Comparison of ENCODE assay signal across 11 mouse cellular contexts in the genomic region with DNA sequence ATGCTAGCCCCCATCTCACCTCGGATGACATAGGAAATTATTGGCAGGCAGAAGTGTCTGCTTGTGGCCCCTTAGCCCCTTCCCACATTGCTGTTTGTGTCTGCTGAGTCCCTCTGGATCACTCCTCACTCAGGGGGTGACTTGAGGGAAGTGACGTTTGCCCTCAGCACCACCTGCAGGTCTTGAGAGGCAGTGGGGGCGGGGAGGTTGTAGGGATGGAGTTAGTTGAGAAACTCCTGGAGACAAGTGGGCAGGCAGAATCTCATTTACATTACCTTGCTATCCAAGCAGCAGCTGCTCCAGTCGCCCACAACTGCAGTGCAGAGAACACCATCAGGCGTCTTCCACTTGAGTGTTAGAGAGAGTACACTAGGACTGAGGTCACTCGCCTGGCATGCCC. TPM values are rescaled to one million over a fixed set of nuclear protein-coding genes. Genes with fewer than 3 reads are reported as not detected.
DNase-seq lines count a peak whose midpoint lies in the region; ATAC-seq and TF ChIP-seq lines count a peak whose summit lies in the region.
"Had no signal": no experiment of that assay in that cellular context is flagged by ENCODE, and none has a peak within 500 bp of the region (broad histone marks: within the 10 kb centered on the region; RNA-seq: fewer than 3 reads in every experiment).

No protein-coding gene starts in this region.

- H3K9me3 ChIP-seq in intestine, postnatal 0 days (ENCODE audit: control insufficient read depth): no peaks in the 10 kb centered on the region
- no peaks in the 10 kb centered on the region for H3K9me3 ChIP-seq in intestine, embryonic 16.5 days (ENCODE audit: control insufficient read depth, low read length)
- H3K9me3 ChIP-seq: hindbrain, embryonic 15.5 days had no signal

- peak overlapping the region; percentile 94; the same call in 1 of the 2 replicates for H3K4me2 ChIP-seq in intestine, postnatal 0 days (replicated peaks; ENCODE audit: low read depth)
- no peak overlapping the region for H3K4me2 ChIP-seq in intestine, embryonic 16.5 days (ENCODE audit: low read depth, low read length)

- no peak overlapping the region for H3K9ac ChIP-seq in intestine, postnatal 0 days (ENCODE audit: low read depth, low read length)
- H3K9ac ChIP-seq in intestine, embryonic 16.5 days (ENCODE audit: low read depth, low read length): no peak overlapping the region
- H3K9ac ChIP-seq: hindbrain, embryonic 15.5 days had no signal

- peak; percentile 11; the same call in 1 of the 2 replicates for TF ChIP-seq CTCF in intestine, postnatal 0 days (IDR thresholded peaks at IDR 0.05; ENCODE audit: low read depth)

- ATAC-seq in intestine, postnatal 0 days: no peak
- no peak for ATAC-seq in intestine, embryonic 16.5 days

- H3K4me1 ChIP-seq in intestine, postnatal 0 days (replicated peaks; ENCODE audit: control insufficient read depth, insufficient read depth, low read length): peaks cover 16% of the 10 kb centered on the region; the same call in 1 of the 2 replicates
- H3K4me1 ChIP-seq in intestine, embryonic 16.5 days (ENCODE audit: control insufficient read depth, insufficient read depth, low read length): peaks cover 17% of the 10 kb centered on the region

- 52% methylated on average over 6 of the region's 6 CpGs for WGBS in intestine, postnatal 0 days
- 44% methylated on average over 6 of the region's 6 CpGs for WGBS in intestine, embryonic 16.5 days

- H3K4me3 ChIP-seq in intestine, postnatal 0 days (ENCODE audit: low read depth, low read length): no peak overlapping the region
- H3K4me3 ChIP-seq in intestine, embryonic 16.5 days (ENCODE audit: low read length): no peak overlapping the region
- H3K4me3 ChIP-seq: hindbrain, embryonic 15.5 days had no signal

- DNase-seq in ES-CJ7 (ENCODE audit: low read depth, low spot score) (peak; percentile 88), adipocyte (ENCODE audit: low spot score) (no peak)
- peak; percentile 45 for DNase-seq in brain, adult 2 months (ENCODE audit: low read depth, low spot score)
- peak; percentile 60 to 73 for DNase-seq in thymus, adult 18-20 months
- no peak for DNase-seq in layer of hippocampus, postnatal 14 days (ENCODE audit: low spot score in 2 of 2)
- DNase-seq: gastrocnemius, postnatal 36 days; kidney, postnatal 14 days had no signal

- H3K27me3 ChIP-seq in intestine, postnatal 0 days (replicated peaks; ENCODE audit: control insufficient read depth, insufficient read depth, low read length): no peaks in the 10 kb centered on the region
- no peaks in the 10 kb centered on the region for H3K27me3 ChIP-seq in intestine, embryonic 16.5 days (replicated peaks; ENCODE audit: control insufficient read depth, insufficient read depth, low read length)
- H3K27me3 ChIP-seq: hindbrain, embryonic 15.5 days had no signal

- H3K36me3 ChIP-seq in intestine, postnatal 0 days (ENCODE audit: control insufficient read depth, insufficient read depth): peaks cover 7% of the 10 kb centered on the region
- H3K36me3 ChIP-seq in intestine, embryonic 16.5 days (ENCODE audit: control insufficient read depth, insufficient read depth, low read length): no peaks in the 10 kb centered on the region
- H3K36me3 ChIP-seq: hindbrain, embryonic 15.5 days had no signal

- no peak overlapping the region for H3K27ac ChIP-seq in intestine, postnatal 0 days (ENCODE audit: low read depth, low read length)
- H3K27ac ChIP-seq in intestine, embryonic 16.5 days (ENCODE audit: low read length): no peak overlapping the region
- H3K27ac ChIP-seq: hindbrain, embryonic 15.5 days; macrophage had no signal

RNA-seq across cellular contexts. Expression of a gene that starts 36.8 kb away (rescaled TPM):
- polyA plus RNA-seq in intestine, postnatal 0 days (2015; fragmentation: Nextera tagmentation; extraction: Ambion mirVana): 138 and 143 TPM in 2 replicates
- polyA plus RNA-seq in intestine, embryonic 16.5 days (2015; fragmentation: Nextera tagmentation; extraction: Ambion mirVana): 129 and 133 TPM in 2 replicates
- 100 to 1,000 TPM; 250 to 255 TPM for total RNA-seq in layer of hippocampus, postnatal 14 days (2021)

Comparison
In these comparisons a context has a peak if more than half of its experiments do, and no peak if none do; other contexts are left out.
1. DNase-seq: peak in ES-CJ7 (single experiment), brain, adult 2 months (single experiment) and thymus, adult 18-20 months (2 of 2); none in adipocyte (single experiment) and layer of hippocampus, postnatal 14 days (0 of 2).